Mouse (Mus musculus) urinary bladder, adult 2 months (tissue): ENCODE data around the gene Irgc1. TPM values are rescaled to one million over a fixed set of nuclear protein-coding genes. Genes with fewer than 3 reads are reported as not detected.

Source experiments
- DNase-seq: peaks from one replicate; pipeline ENCODE4 v3.0.0; 2022; ENCODE audit warnings: low spot score
- polyA plus RNA-seq: library from polyadenylated mRNA; depleted of rRNA; stranded (reverse); fragments of >200 nt; gene quantifications from 2 replicates; pipeline ENCODE4 v1.2.3, GENCODE M21; 2012

The Irgc1 gene
- polyA plus RNA-seq, 1 experiment: 0.03 TPM

DNA sequence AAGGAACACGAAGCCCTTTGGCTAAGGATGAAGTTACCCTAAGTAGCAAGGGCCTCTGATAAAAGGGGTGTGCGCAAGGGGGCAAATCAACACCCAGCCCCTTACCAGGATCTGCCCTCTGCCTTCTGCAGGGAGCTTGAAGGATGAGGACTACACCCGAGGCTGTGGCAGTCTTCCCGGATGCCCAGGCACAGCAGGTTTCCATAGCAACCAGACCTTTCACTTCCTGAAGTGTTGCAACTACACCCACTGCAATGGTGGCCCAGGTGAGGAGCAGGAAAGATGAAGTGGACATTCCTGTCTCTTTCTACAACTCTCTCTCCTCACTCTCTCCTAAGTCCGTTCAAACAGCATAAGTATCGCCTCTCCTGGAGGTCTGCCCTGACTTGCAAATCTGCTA lies 20.3 kb upstream of the Irgc1 start:
- DNase-seq: no peak

DNA sequence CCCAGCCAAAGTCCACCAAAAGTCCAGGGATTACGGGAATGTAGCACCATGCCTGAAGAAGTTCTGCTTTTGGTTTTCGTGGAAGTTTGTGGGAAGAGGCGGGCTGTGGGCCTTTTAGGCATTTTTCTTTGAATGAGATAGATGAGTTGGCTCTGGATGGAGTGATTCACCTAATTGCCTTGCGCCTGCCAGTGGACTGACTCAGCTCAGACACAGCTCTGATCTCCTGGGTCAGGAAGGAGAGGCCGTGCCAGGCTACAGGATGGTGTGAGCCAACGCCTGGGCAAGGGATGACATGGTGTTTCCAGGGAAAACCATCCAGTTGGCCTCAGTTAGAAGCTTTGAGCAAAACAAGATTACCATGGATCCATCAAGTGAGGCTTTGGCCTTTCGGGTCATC lies 18.3 kb upstream of the Irgc1 start:
- no peak for DNase-seq

DNA sequence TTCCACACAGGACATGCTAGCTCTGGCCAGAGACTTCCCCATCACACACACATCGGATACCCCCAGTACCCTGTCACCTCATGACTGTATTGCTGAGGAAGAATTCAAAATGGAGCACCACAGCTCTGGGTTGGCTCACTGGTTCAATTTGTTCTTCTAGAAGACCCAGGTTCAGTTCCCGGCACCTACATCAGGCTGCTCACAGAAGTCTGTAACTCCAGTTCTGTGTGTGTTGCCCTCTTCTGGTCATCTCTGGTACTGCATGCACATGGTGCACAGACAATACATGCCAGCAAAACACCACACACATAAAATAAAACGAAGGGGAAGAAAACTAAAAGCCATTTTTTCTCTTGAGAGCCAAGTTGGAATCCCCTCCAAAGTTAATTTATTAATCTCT lies 17.0 kb upstream of the Irgc1 start:
- DNase-seq: no peak

DNA sequence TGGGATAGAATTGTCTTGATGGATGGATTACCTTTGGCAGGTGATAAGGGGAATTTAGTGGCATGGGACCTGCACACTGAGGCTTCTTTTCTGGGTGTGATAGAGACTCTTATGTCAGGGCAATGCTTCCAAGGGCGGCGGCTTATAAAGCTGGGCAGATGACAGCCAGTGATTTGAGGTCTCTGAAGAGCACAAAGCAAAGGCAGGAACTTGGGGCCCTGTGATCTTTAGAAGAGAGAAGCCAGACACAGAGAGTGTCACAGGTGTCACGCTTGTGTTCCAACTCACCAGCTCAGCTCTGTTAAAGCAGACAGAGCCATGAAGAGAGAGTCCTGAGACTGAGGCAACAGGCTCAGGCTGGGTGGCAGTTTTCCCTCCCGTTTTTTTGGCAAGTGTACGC lies 15.8 kb upstream of the Irgc1 start:
- no peak for DNase-seq

DNA sequence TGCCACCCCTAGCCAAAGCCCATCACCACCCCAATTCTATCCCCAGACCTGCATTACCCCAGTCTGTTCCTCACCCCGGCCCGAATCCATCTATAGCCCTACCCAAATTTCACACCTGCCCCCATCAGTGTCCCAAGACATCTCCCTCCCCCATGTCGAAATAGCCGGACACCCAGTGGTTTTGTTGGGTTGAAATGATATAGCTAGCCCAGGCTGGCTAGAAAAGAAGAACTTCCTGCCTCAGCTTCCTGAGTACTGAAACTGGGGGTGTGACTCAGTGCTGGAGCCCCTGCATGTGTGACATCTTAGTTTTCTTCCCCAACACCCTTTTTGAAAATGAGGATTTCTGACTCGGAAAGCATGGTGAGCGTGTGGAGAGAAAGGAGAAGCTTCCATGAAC lies 14.7 kb upstream of the Irgc1 start:
- no peak for DNase-seq

DNA sequence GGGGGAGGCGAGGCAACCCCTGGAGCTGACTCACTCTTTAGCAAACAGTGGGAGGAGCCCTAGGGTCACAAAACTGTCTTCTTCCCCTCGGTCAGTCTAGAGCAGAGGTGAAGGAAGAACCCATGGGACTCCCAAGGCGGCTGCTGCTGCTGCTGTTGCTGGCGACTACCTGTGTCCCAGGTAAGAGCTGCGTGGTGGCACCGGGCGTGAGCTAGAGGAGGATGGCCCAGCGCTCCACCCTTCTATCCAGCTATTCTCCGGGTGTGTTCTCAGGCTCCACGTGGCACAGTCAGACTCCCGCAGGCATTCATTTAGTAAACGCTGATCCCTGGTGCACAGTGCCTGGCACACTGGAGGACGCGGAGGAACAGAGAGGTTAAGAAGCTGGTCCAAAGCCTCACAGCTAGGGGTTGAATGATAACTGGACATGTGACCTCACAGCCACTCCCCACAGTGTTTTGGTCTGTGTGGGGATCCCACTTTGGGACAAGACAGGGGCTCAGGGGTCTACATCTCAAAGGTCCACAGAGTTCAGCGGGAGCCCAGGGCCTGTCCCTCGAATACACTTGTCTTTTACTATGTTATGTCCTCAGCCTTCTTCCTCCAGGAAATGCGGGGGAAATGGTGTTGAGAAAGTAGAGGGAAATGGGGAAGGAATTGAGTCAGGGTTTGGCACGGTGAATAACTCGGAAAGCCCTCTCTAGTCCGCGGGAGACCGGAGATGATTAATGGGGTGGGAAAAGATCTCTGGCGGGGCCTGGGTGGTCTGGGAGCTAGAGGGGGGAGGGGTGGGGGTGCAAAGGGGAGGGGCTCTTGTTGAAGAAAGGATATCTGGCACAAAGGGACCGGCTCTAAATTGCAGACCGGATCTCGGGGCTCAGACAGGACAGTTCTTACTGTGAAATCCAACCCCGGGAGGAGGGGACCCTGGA lies 10.6 kb upstream of the Irgc1 start, which contains the start of gene Plaur:
TSS of gene Plaur (plus strand) at position 97 of the 932 bp plus-strand sequence.
- DNase-seq: peak; percentile 48

DNA sequence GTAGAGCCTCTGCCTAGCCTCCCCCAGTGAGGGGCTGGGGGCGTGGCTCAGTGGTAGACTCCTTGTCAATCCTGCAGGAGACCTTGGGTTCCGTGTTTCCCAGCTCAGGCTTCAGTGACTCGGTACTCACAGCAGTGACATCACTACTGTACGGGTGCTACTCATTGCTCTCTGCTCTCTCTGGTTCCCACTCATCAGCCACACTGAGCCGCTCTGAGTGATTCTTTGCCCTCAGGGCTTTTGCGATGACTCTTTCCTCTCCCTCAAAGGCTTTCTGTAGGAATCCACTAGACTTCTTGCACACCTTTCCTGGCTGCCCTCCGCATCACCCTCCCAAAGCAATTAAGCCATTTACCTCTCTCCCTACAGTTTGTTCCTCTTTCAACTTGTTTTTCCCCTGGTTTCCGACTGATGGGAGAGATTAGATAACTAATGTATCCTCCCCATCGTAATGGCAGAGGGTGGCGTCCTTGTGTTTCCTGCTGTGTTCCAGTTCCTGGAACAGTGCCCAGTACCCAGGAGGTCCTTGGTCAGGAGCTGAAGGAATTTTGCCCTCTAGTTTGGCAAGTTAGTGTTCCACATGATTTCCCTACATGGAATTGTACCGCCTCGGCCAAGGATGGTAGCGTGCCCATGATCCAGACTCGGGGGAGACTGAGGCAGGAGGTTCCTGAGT lies 9.4 kb upstream of the Irgc1 start:
- DNase-seq: no peak

DNA sequence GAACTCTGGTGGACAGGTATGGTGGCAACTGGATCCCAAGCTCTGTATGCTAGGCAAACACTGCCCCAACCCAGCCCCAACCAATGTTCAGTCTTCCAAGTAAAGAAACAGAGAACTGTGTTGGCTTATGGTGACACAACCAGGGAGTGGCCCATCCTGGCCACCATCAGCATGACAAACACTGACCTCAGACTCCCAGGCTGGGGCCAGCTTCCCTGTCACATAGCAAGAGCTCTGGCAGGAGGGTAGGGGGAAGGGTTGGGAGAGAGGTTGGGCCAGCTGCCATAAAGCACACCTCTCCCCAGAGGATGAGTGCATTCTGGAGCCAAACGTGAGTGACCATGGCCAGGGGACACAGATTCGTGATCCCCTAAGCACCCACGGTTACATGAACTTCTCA lies 7.7 kb upstream of the Irgc1 start:
- DNase-seq: no peak

DNA sequence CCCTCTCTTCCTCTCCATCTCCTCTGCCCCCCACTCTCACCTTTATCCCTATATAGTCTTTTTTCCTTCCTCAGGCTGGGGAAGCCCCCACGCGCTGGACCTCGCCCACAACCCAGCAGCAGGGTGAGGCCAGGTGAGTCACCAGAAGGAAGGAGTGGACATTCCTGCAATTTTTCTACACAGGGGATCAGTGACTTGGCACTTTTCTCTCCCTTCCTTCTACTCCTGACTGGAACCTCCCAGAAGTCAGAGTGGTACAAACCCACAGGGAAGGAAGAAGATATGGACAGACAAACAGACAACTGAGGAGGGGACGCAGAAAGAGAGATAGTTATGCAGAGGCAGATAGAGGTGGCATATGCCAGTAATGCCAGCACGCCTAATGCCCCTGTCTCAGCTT lies 7.3 kb upstream of the Irgc1 start:
- no peak for DNase-seq

DNA sequence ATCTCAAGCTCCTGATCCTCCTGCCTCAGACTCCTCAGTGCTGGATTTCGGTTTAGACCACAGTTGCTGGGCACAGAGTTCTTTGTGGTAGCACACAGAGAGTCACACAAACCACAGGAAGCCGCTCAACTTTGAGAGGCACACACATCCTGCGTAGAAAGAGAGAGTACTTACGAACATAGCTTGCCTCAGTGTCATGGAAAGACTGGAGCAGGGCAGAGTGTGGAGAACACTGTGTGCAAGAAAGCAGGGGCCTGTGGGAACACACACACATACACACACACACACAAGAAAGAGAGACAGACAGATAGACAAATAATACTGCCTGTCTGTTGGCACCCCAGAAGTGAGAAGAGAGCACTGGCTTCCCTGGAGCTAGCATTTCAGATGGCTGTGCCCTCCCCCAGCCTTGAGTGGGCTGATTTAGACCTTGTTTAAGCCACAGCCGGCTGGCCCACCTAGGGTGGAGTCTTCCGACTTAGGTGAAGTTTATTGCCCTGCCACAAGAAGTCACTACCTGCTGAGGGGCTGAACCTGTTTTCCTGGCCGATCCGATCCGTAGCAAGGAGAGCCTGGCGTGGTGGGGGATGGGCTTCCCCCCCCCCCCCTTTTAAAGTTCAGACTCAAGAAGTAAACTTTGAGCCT lies 5.8 kb upstream of the Irgc1 start:
- no peak for DNase-seq

DNA sequence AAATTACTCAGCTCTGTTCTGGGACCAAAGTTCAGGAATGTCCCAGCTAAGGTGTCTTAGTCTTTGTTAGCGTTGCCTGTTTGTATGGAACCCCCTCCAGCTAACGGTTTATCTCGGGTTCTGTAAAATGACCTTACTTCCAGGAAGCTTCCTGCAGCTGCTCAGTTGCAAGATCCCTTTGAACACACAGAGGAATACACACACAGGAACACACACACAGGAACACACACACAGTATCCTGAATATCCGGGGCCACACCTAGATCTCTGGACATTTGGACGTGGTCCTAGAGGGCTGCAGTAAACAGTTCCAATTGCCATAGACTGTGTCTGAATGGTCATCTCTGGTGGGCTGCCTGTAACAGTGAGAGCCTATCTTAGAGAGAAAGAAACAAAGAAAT lies 3.6 kb upstream of the Irgc1 start:
- DNase-seq: no peak

DNA sequence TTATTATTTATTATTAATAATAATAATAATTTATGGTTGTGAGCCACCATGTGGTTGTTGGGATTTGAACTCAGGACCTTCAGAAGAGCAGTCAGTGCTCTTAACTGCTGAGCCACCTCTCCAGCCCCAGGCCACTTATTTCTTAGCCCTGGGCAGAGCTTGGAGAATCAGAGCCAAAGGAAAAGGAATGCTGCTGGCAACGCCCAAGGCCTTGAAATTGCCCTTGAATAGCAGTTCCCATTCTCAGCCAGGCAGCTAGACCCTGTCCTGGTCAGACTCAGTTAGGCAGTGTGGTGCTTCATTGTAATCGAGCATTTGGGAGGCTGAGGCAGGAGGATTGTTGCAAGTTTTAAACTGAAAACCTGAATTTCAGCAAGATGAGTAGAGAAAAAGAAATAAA lies 2.1 kb upstream of the Irgc1 start:
- DNase-seq: no peak

DNA sequence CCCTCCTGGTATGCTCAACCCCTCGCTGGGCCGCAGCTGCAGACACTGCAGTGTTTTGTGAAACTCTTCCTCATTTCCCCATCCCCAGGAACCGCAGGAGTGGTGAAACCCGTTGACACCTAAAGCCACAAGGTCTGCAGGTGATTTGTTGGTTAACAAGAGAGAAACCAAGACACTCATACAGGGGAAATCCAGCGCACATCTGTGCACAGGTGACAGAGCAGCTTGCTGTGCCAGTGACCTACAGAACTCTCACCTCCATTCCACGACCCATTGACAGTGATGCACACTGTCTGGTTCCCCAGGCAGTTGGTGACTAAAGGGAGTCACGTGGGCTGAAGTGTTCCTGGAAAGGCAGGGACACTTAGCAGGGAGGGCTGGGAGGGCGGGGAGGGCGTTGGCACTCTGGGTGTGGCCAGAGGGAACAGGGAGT lies 1.5 kb downstream of the Irgc1 start:
- no peak for DNase-seq

DNA sequence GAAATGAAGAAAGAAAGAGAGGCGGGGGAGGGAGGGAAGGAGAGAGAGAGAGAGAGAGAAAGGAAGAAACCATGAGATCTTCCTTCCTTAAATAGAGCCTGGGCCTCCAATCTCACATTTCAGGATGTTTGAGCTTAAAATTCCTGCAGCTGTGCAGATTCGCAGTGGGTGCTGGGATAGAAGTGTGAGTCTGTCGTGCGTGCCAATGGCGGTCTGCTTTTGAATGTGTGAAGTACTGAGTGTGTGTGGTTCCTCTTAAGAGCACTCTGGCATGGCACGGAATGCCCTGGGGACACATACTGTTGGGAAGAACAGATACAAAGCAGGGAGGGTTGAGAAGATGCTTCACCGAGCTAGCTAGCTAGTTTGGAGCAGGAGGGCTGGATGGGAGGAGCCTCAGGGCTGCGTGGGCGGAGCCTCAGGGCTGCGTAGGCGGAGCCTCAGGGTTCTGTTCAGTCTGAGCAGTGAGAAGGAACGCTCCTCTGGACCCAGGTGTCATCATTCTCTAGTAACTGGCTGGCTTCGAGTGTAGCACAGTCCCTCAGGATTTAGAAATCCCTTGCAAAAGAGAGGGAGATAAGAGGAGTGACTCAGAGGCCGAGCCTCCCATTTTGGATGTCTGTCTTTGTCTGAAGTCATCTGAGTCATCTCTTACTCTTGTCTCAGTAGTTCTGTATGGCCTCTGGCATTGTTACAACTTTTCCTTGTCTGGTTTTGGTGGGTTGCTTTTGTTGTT lies 3.1 kb downstream of the Irgc1 start:
- DNase-seq: no peak

DNA sequence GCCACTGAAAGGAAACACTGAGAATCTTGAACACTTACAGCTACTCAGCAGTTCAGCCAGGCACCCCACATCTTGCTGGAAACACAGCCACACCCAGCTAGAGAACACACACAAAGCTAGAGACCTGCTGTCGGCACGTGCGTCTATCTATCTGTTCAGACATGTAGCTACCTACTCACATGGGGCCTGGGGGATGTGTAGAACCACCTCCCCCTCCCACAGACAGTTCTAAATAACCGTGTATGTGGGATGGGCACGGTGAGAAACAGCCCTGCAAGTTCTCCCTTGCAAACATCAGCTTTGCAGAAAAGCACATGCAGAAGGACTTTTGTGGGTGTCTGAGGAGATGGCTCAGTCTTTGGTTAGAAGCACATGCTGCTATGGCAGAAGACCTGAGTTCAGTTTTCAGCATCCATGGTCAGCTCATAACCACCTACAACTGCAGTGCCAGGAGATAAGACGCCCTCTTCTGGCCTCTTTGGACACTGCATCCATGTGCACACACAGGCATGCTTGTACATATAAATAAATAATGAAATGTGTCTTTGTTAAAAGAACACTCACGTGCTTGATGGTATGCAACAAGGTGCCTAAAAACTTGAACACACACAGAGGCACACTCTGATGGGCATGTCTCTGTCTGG lies 5.3 kb downstream of the Irgc1 start:
- no peak for DNase-seq

DNA sequence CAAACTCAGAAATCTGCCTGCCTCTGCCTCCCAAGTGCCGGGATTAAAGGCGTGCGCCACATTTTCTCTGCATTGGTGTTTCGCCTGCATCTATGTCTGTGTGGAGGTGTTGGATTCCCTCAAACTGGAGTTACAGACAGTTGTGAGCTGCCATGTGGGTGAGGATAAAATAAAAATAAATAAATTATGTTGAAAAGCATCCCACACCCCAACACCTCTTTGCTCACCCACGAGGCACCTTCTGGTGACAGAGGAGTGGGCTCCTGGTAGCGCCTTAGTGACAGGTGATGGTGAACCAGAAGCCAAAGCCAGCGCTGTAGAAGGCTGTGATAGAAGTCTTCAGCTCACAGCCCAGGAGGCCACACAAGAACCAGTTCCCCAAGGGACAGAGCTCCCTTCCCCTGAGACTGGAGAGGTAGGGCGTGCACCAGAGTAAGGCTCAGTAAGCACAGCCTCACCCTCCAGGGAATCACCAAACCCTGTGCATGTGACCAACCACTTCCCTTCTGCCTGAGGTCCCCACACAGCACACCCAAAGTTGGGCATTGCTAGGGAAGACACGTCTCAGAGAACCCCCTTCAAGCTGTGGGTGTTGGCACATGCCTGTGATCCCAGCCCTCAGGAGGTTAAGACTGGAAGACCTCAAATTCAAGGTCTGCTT lies 6.7 kb downstream of the Irgc1 start:
- DNase-seq: no peak

DNA sequence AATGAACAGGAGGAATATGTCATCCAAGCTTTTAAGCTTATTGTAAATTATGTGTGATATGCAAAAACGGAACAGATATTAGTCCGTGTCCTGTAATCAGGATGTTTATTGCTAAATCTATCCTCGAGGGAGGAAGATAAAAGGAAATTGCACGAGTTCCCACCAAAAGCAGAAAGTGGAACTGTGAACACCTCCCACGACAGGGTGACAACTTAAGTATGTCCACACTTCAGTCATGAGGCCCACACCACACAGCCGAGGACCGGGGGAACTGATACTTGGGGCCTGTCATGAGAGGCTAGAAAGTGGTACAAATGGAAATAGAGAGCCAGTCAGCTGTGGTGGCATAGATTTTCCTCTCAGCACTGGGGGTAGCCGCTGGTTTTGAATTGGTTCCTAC lies 9.8 kb downstream of the Irgc1 start:
- no peak for DNase-seq

DNA sequence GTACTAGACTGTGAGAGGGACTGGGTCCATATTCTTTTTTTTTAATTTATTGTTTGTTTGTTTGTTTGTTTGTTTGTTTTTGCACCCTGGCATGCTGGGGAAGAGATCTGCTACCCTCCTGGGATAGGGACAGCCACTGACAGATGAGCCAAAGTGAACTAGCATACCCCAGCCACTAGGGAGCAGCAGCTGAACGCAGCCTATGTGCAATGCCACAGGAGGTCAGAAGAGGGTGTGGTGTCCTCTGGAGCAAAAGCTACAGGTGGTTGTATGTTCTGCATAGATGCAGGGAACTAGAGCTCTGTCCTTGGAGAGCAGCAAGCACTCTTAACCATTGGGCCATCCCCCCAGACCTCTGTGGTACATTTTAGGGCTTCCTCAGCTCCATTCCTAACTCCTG lies 10.3 kb downstream of the Irgc1 start:
- no peak for DNase-seq

DNA sequence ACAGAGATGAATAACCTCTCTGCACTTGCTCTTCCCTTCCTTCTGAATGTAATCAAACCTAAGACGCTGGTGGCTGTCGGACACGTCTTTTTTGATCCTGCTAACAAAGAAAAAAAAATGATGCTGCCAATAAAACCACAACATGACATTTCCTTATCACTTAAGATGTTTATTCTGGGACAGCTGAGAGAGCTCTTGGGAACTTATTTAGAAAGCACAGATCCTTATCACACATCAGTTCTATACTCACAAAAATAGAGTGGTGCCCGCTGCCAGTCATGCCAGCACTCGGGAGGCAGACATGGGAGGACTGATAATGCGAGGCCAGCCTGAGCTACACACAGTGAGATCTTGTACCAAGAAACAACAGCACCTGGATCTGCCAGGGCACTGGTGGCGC lies 12.2 kb downstream of the Irgc1 start:
- no peak for DNase-seq

DNA sequence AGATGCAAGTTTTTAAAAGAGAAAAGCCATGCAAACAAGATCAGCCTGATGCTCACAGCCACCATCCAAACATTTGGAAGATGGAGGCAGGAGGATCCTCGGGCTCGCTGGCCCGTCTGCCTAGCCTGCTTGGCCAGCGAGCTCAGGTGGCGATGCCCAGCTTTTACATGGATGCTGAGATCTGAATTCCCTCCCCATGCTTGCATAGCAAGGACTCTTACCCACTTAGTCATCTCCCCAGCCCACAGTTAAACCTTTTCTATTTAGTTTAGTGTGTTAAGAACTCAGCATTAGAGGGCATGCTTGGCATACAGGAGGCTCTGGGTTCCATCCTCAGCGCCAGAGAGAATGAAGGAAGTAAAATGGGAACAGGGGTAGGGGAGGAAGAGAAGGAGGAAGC lies 12.9 kb downstream of the Irgc1 start:
- no peak for DNase-seq

DNA sequence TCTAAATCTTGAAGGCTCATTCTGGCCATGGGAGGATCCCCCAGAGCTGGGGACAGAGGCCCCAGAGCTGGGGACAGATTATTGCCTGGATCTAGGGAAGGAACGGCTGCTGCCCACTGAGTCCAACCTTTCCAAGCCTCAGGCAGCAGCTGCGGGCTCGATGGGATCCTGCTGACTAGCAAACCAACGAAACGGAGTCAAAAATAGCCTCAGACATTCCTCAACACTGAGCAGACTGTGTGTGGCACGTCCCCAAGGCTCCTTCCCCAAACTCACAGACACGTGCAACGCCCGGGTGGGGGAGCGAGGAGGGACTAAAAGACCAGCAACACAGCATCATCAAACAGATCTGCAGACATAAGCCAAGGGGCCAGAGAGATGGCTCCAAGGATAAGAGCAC lies 14.1 kb downstream of the Irgc1 start:
- DNase-seq: no peak
